In genomic region chr8:121249433-121249832, GRCm38 (mm10) we compare ENCODE assay signal across 17 mouse cellular contexts.
"Had no signal": no experiment of that assay in that cellular context is flagged by ENCODE, and none has a peak within 500 bp of the region (broad histone marks: within the 10 kb centered on the region; RNA-seq: fewer than 3 reads in every experiment).

No protein-coding gene starts in this region.

- H3K9ac ChIP-seq: heart, embryonic 13.5 days; heart, embryonic 15.5 days; hindbrain, embryonic 13.5 days; hindbrain, embryonic 15.5 days; kidney, embryonic 15.5 days; limb, embryonic 12.5 days; liver, embryonic 12.5 days had no signal

- DNase-seq: gastrocnemius, postnatal 14 days; gastrocnemius, postnatal 36 days; layer of hippocampus, postnatal 36 days; liver had no signal

- H3K4me3 ChIP-seq: heart, adult 2 months; heart, embryonic 13.5 days; heart, embryonic 15.5 days; hindbrain, embryonic 13.5 days; hindbrain, embryonic 15.5 days; kidney, embryonic 15.5 days; limb, embryonic 10.5 days; limb, embryonic 12.5 days; liver, embryonic 12.5 days had no signal

- H3K36me3 ChIP-seq: heart, embryonic 13.5 days; heart, embryonic 15.5 days; hindbrain, embryonic 13.5 days; hindbrain, embryonic 15.5 days; kidney, embryonic 15.5 days; limb, embryonic 10.5 days; limb, embryonic 12.5 days; liver, embryonic 12.5 days had no signal

- H3K4me2 ChIP-seq: heart, embryonic 11.5 days; heart, embryonic 13.5 days; heart, embryonic 15.5 days; hindbrain, embryonic 13.5 days; hindbrain, embryonic 15.5 days; kidney, embryonic 15.5 days; limb, embryonic 12.5 days; liver, embryonic 12.5 days had no signal

- H3K9me3 ChIP-seq: heart, embryonic 13.5 days; heart, embryonic 15.5 days; hindbrain, embryonic 13.5 days; hindbrain, embryonic 15.5 days; kidney, embryonic 15.5 days; limb, embryonic 10.5 days; limb, embryonic 12.5 days; liver, embryonic 12.5 days had no signal

- H3K27ac ChIP-seq: heart, adult 2 months; heart, embryonic 13.5 days; heart, embryonic 15.5 days; hindbrain, embryonic 13.5 days; hindbrain, embryonic 15.5 days; hindbrain, postnatal 0 days; kidney, embryonic 15.5 days; kidney, postnatal 0 days; limb, embryonic 10.5 days; limb, embryonic 12.5 days; liver, embryonic 12.5 days had no signal

- H3K4me1 ChIP-seq: liver, embryonic 12.5 days had no signal

- ATAC-seq: hindbrain, postnatal 0 days; intestine, embryonic 16.5 days; liver, embryonic 12.5 days had no signal
